Mouse (Mus musculus) heart, postnatal 25 days (tissue): ENCODE data around the gene Pcca. TPM values are rescaled to one million over a fixed set of nuclear protein-coding genes. Genes with fewer than 3 reads are reported as not detected.

ENCODE experiments used
- DNase-seq: peaks from one replicate; pipeline ENCODE4 v3.0.0; 2022; ENCODE audit warnings: low spot score
- intact Hi-C: fragments of 180-260 bp; cut with DNase I; formaldehyde crosslinking; loops from one replicate; pipeline ENCODE4 v1.15.1; 2025
- total RNA-seq, 2 experiments: library from RNA; stranded (reverse); gene quantifications; 2 replicates each; pipeline ENCODE4 v1.2.3; 2021

The Pcca gene
- total RNA-seq, 2 experiments from 2014 or later: 78.0 to 90.8 TPM

- intact Hi-C loops: loop anchor here (5.0 to 10.0 kb wide), 2 partner anchors 102 to 129 kb away; partner anchors contain the start of gene Pcca
- no peak for DNase-seq
Measured at GRCm38 (mm10) chr14:122636601-122637000, 102.5 kb downstream of the Pcca start.

GRCm38 (mm10) chr14:122637798-122638555, 103.9 kb downstream of the Pcca start:
- intact Hi-C loops: loop anchor here (5.0 to 10.0 kb wide), 2 partner anchors 103 to 131 kb away; partner anchors contain the start of gene Pcca
- DNase-seq: no peak

- intact Hi-C loops: loop anchor here (5.0 to 10.0 kb wide), 2 partner anchors 104 to 132 kb away; partner anchors contain the start of gene Pcca
- DNase-seq: no peak
Measured at GRCm38 (mm10) chr14:122639168-122639720, 105.1 kb downstream of the Pcca start.

GRCm38 (mm10) chr14:122642432-122642831, 108.3 kb downstream of the Pcca start:
- intact Hi-C loops: loop anchor here (10.0 kb wide), 1 partner anchor 418 kb away; no protein-coding TSS in a partner anchor
- DNase-seq: no peak

- intact Hi-C loops: loop anchor here (2.0 to 10.0 kb wide), 2 partner anchors 19 to 423 kb away; no protein-coding TSS in a partner anchor
- DNase-seq: no peak
Measured at GRCm38 (mm10) chr14:122648214-122648613, 114.1 kb downstream of the Pcca start.

- DNase-seq: no peak
- intact Hi-C loops: loop anchor here (2.0 to 10.0 kb wide), 2 partner anchors 21 to 425 kb away; no protein-coding TSS in a partner anchor
Measured at GRCm38 (mm10) chr14:122649336-122649950, 115.3 kb downstream of the Pcca start.

GRCm38 (mm10) chr14:122651681-122652080, 117.6 kb downstream of the Pcca start:
- DNase-seq: no peak
- intact Hi-C loops: no loop called here

- intact Hi-C loops: no loop called here
- DNase-seq: no peak
Measured at GRCm38 (mm10) chr14:122675661-122676060, 141.5 kb downstream of the Pcca start.

- no peak for DNase-seq
- intact Hi-C loops: no loop called here
Measured at GRCm38 (mm10) chr14:122683645-122684044, 149.5 kb downstream of the Pcca start.

GRCm38 (mm10) chr14:122684250-122684649, 150.1 kb downstream of the Pcca start:
- intact Hi-C loops: no loop called here

GRCm38 (mm10) chr14:122684811-122685210, 150.7 kb downstream of the Pcca start:
- no peak for DNase-seq
- intact Hi-C loops: no loop called here

More at GRCm38 (mm10) chr14:122684250-122684649, 150.1 kb downstream of the Pcca start:
- DNase-seq: no peak

GRCm38 (mm10) chr14:122687398-122687797, 153.3 kb downstream of the Pcca start:
- intact Hi-C loops: no loop called here

GRCm38 (mm10) chr14:122688378-122688777, 154.3 kb downstream of the Pcca start:
- no peak for DNase-seq
- intact Hi-C loops: no loop called here

More at GRCm38 (mm10) chr14:122687398-122687797, 153.3 kb downstream of the Pcca start:
- DNase-seq: no peak

- intact Hi-C loops: no loop called here
- DNase-seq: no peak
Measured at GRCm38 (mm10) chr14:122689136-122689815, 155.2 kb downstream of the Pcca start.

GRCm38 (mm10) chr14:122691555-122691954, 157.4 kb downstream of the Pcca start:
- intact Hi-C loops: no loop called here
- no peak for DNase-seq

- DNase-seq: no peak
- intact Hi-C loops: no loop called here
Measured at GRCm38 (mm10) chr14:122700333-122700732, 166.2 kb downstream of the Pcca start.

- no peak for DNase-seq
- intact Hi-C loops: no loop called here
Measured at GRCm38 (mm10) chr14:122713793-122714192, 179.7 kb downstream of the Pcca start.

- intact Hi-C loops: no loop called here
- no peak for DNase-seq
Measured at GRCm38 (mm10) chr14:122714911-122715310, 180.8 kb downstream of the Pcca start.

GRCm38 (mm10) chr14:122716057-122716456, 181.9 kb downstream of the Pcca start:
- no peak for DNase-seq
- intact Hi-C loops: no loop called here

- intact Hi-C loops: no loop called here
- DNase-seq: no peak
Measured at GRCm38 (mm10) chr14:122719496-122720080, 185.5 kb downstream of the Pcca start.
